Mouse (Mus musculus) cerebellum, adult 2 months (tissue): ENCODE measurements around the gene Il6.

Source experiments
- CTCF ChIP-seq: fragments of 200-500 bp; IDR thresholded peaks from 2 replicates; pipeline ENCODE4 v1.5.1; 2011; ENCODE audit warnings: low read depth, mild to moderate bottlenecking, control low read depth, low read length, moderate library complexity, borderline replicate concordance; ENCODE audit not compliant: insufficient read depth
- POLR2A ChIP-seq: fragments of 200-500 bp; IDR thresholded peaks from 2 replicates; pipeline ENCODE4 v1.6.1; 2011; ENCODE audit warnings: low read length, control low read depth, borderline replicate concordance; ENCODE audit not compliant: insufficient read depth

- no peak for TF ChIP-seq CTCF
- no peak for TF ChIP-seq POLR2A
Measured at GRCm38 (mm10) chr5:29994344-29994743, 18.6 kb upstream of the Il6 start.
